9 mouse cellular contexts compared by ENCODE assay signal in the genomic region with DNA sequence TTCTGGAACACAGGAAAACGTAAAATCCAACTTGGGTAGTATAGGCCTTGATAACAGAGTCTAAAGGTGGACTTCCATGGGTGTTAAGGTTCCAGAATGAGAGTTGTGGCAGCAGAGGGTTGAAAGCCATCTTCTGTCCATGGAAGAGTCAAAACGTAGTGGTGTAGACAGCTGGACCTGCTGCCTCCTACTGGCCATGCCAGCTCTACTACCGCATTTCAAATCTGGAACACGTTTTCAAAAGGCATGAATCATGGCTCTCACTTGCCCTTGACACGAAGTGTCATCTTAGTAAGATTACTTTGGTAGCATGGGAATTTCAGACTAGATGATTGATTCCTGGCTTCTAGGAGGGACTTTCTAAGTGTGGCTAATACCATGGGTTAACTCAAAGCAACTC. TPM values are rescaled to one million over a fixed set of nuclear protein-coding genes. Genes with fewer than 3 reads are reported as not detected.
A peak's percentile ranks its signal among the peaks of the same experiment; 100 is the strongest.
DNase-seq lines count a peak whose midpoint lies in the region; ATAC-seq and TF ChIP-seq lines count a peak whose summit lies in the region.
"Had no signal": no experiment of that assay in that cellular context is flagged by ENCODE, and none has a peak within 500 bp of the region (broad histone marks: within the 10 kb centered on the region; RNA-seq: fewer than 3 reads in every experiment).

No protein-coding gene starts in this region.

- peaks cover 59% of the 10 kb centered on the region for H3K4me1 ChIP-seq in liver, embryonic 13.5 days (replicated peaks)
- H3K4me1 ChIP-seq: limb, embryonic 12.5 days had no signal

- no peaks in the 10 kb centered on the region for H3K27me3 ChIP-seq in liver, embryonic 13.5 days
- H3K27me3 ChIP-seq in splenic B cell, adult 2 months (ENCODE audit: control insufficient read depth, insufficient read depth, low read length, poor library complexity, severe bottlenecking) = no peaks in the 10 kb centered on the region
- H3K27me3 ChIP-seq: limb, embryonic 12.5 days had no signal

- no peak for DNase-seq in left cerebral cortex, adult 2 months (ENCODE audit: extremely low spot score in 1 of 2, low spot score in 2 of 2)
- DNase-seq in left cerebral cortex, adult 11 months (ENCODE audit: low spot score) = no peak
- DNase-seq in adrenal gland, postnatal 25 days = peak; percentile 37
- no peak for DNase-seq in liver, embryonic 13.5 days
- DNase-seq in splenic B cell, adult 2 months (ENCODE audit: low read depth, low spot score) = peak; percentile 72
- no peak for DNase-seq in left cerebral cortex, adult 9 months (ENCODE audit: low spot score in 2 of 2)
- no peak for DNase-seq in layer of hippocampus, postnatal 14 days (ENCODE audit: low spot score in 2 of 2)
- DNase-seq in right cerebral cortex, adult 18-20 months = no peak

- H3K36me3 ChIP-seq in liver, embryonic 13.5 days = no peaks in the 10 kb centered on the region
- H3K36me3 ChIP-seq in splenic B cell, adult 2 months (ENCODE audit: control insufficient read depth, insufficient read depth, low read length, poor library complexity, severe bottlenecking) = no peaks in the 10 kb centered on the region
- H3K36me3 ChIP-seq: limb, embryonic 12.5 days had no signal

- no peaks in the 10 kb centered on the region for H3K9me3 ChIP-seq in liver, embryonic 13.5 days (replicated peaks)
- H3K9me3 ChIP-seq: limb, embryonic 12.5 days had no signal

- peak; percentile 54; the same call in 1 of the 2 replicates for ATAC-seq in liver, embryonic 13.5 days (ENCODE audit: low read depth)

- H3K4me2 ChIP-seq in liver, embryonic 13.5 days = no peak overlapping the region
- H3K4me2 ChIP-seq: limb, embryonic 12.5 days had no signal

- peak; percentile 39 for TF ChIP-seq CTCF in left cerebral cortex, adult 2 months (IDR thresholded peaks at IDR 0.05)

- no peak overlapping the region for H3K9ac ChIP-seq in liver, embryonic 13.5 days
- H3K9ac ChIP-seq: limb, embryonic 12.5 days had no signal

- no peak overlapping the region for H3K4me3 ChIP-seq in left cerebral cortex, adult 2 months
- H3K4me3 ChIP-seq in liver, embryonic 13.5 days (replicated peaks) = no peak overlapping the region
- H3K4me3 ChIP-seq: limb, embryonic 12.5 days had no signal

- intact Hi-C loops in left cerebral cortex, adult 2 months (cut with DNase I) = loop anchor here (2.0 kb wide), 1 partner anchor 135 kb away; no protein-coding TSS in a partner anchor

- H3K27ac ChIP-seq in left cerebral cortex, adult 2 months = no peak overlapping the region
- H3K27ac ChIP-seq in liver, embryonic 13.5 days = no peak overlapping the region
- H3K27ac ChIP-seq: limb, embryonic 12.5 days had no signal

- WGBS in liver, embryonic 13.5 days (ENCODE audit: insufficient replicate concordance) = 52% methylated on average over 5 of the region's 5 CpGs

RNA-seq across cellular contexts. Expression of gene Cecr2, which starts 8.0 kb away (rescaled TPM):
- total RNA-seq in left cerebral cortex, adult 2 months (2021) = 1 to 10 TPM; 3.1 to 4.1 TPM
- 11.3 and 12.9 TPM in 2 replicates for total RNA-seq in adrenal gland, postnatal 25 days (2021)
- 5.0 and 5.5 TPM in 2 replicates for polyA plus RNA-seq in liver, embryonic 13.5 days (2015; fragmentation: Nextera tagmentation; extraction: Ambion mirVana)
- total RNA-seq in layer of hippocampus, postnatal 14 days (2021) = 10 to 100 TPM in 1 of 2 experiments, 1 to 10 TPM in 1; 8.9 to 12.5 TPM

Comparison
In these comparisons a context has a peak if more than half of its experiments do, and no peak if none do; other contexts are left out.
1. DNase-seq: peak in adrenal gland, postnatal 25 days (single experiment) and splenic B cell, adult 2 months (single experiment); none in left cerebral cortex, adult 2 months (0 of 2), left cerebral cortex, adult 11 months (single experiment), liver, embryonic 13.5 days (single experiment), left cerebral cortex, adult 9 months (0 of 2), layer of hippocampus, postnatal 14 days (0 of 2) and right cerebral cortex, adult 18-20 months (single experiment).